Mouse (Mus musculus): ENCODE measurements at regions not wholly inside any gene's neighbourhood (a gene's known extent, or its start where the extent isn't known, plus 50 kb on each side); places are given as distances from the start of the nearest gene placed in this dataset.

GRCm38 (mm10) chr9:61843513-61843912, 70.8 kb downstream of the Rplp1 start:
- Histone ChIP-seq H3K27ac (replicated peaks; ENCODE audit: low read depth, low read length) (no peak overlapping the region), H3K4me3 (replicated peaks; ENCODE audit: low read length) (no peak overlapping the region), H3K4me2 (replicated peaks; ENCODE audit: low read depth, low read length, severe bottlenecking) (no peak overlapping the region), H3K4me1 (ENCODE audit: control insufficient read depth, insufficient read depth, low read length) (0 out of 2 replicates have a peak, but pooled peaks cover 9% of the 10 kb centered on the region), H3K9ac (ENCODE audit: low read depth, low read length, severe bottlenecking) (no peak overlapping the region), H3K36me3 (ENCODE audit: control insufficient read depth, insufficient read depth, low read length) (no peaks in the 10 kb centered on the region), H3K27me3 (ENCODE audit: control insufficient read depth, insufficient read depth, low read length) (no peaks in the 10 kb centered on the region), H3K9me3 (ENCODE audit: control insufficient read depth, low read length) (no peaks in the 10 kb centered on the region)
- DNase-seq (ENCODE audit: low spot score), result no peak
- ATAC-seq (ENCODE audit: low FRiP score, low read depth), result no peak
- no peak for TF ChIP-seq POLR2A (IDR thresholded peaks at IDR 0.05; ENCODE audit: borderline replicate concordance, extremely low read depth, insufficient read depth, insufficient read length)
- 88% methylated on average over 8 of the region's 8 CpGs for WGBS

- Histone ChIP-seq H3K27me3 (ENCODE audit: control insufficient read depth, insufficient read depth, low read length) (no peaks in the 10 kb centered on the region), H3K9me3 (ENCODE audit: control insufficient read depth, low read length) (no peaks in the 10 kb centered on the region), H3K27ac (replicated peaks; ENCODE audit: low read depth, low read length) (no peak overlapping the region), H3K4me1 (ENCODE audit: control insufficient read depth, insufficient read depth, low read length) (0 out of 2 replicates have a peak, but pooled peaks cover 9% of the 10 kb centered on the region), H3K36me3 (ENCODE audit: control insufficient read depth, insufficient read depth, low read length) (no peaks in the 10 kb centered on the region), H3K9ac (ENCODE audit: low read depth, low read length, severe bottlenecking) (no peak overlapping the region), H3K4me2 (replicated peaks; ENCODE audit: low read depth, low read length, severe bottlenecking) (no peak overlapping the region), H3K4me3 (replicated peaks; ENCODE audit: low read length) (no peak overlapping the region)
- ATAC-seq (ENCODE audit: low FRiP score, low read depth), result no peak
- no peak for TF ChIP-seq POLR2A (IDR thresholded peaks at IDR 0.05; ENCODE audit: borderline replicate concordance, extremely low read depth, insufficient read depth, insufficient read length)
- DNase-seq (ENCODE audit: low spot score), result no peak
These were observed 72.0 kb downstream of the Rplp1 start for GRCm38 (mm10) chr9:61842384-61842783.

- no peak overlapping the region for H3K9ac ChIP-seq (ENCODE audit: low read depth, low read length, severe bottlenecking)
- H3K4me2 ChIP-seq (replicated peaks; ENCODE audit: low read depth, low read length, severe bottlenecking), result no peak overlapping the region
- H3K9me3 ChIP-seq (ENCODE audit: control insufficient read depth, low read length), result no peaks in the 10 kb centered on the region
- H3K4me1 ChIP-seq (ENCODE audit: control insufficient read depth, insufficient read depth, low read length), result 0 out of 2 replicates have a peak, but pooled peaks cover 9% of the 10 kb centered on the region
- no peak overlapping the region for H3K27ac ChIP-seq (replicated peaks; ENCODE audit: low read depth, low read length)
- no peak overlapping the region for H3K4me3 ChIP-seq (replicated peaks; ENCODE audit: low read length)
- no peak for TF ChIP-seq POLR2A (IDR thresholded peaks at IDR 0.05; ENCODE audit: borderline replicate concordance, extremely low read depth, insufficient read depth, insufficient read length)
- no peak for DNase-seq (ENCODE audit: low spot score)
- no peaks in the 10 kb centered on the region for H3K27me3 ChIP-seq (ENCODE audit: control insufficient read depth, insufficient read depth, low read length)
- no peaks in the 10 kb centered on the region for H3K36me3 ChIP-seq (ENCODE audit: control insufficient read depth, insufficient read depth, low read length)
- 79% methylated on average over 8 of the region's 8 CpGs for WGBS
- ATAC-seq (ENCODE audit: low FRiP score, low read depth), result no peak
These were observed 73.1 kb downstream of the Rplp1 start for GRCm38 (mm10) chr9:61841222-61841621.

GRCm38 (mm10) chr9:61840353-61840752, 74.0 kb downstream of the Rplp1 start:
- Histone ChIP-seq H3K27me3 (ENCODE audit: control insufficient read depth, insufficient read depth, low read length) (no peaks in the 10 kb centered on the region), H3K36me3 (ENCODE audit: control insufficient read depth, insufficient read depth, low read length) (no peaks in the 10 kb centered on the region), H3K27ac (replicated peaks; ENCODE audit: low read depth, low read length) (no peak overlapping the region), H3K9ac (ENCODE audit: low read depth, low read length, severe bottlenecking) (no peak overlapping the region), H3K4me3 (replicated peaks; ENCODE audit: low read length) (no peak overlapping the region), H3K4me1 (ENCODE audit: control insufficient read depth, insufficient read depth, low read length) (0 out of 2 replicates have a peak, but pooled peaks cover 9% of the 10 kb centered on the region), H3K4me2 (replicated peaks; ENCODE audit: low read depth, low read length, severe bottlenecking) (no peak overlapping the region), H3K9me3 (ENCODE audit: control insufficient read depth, low read length) (no peaks in the 10 kb centered on the region)
- TF ChIP-seq POLR2A (IDR thresholded peaks at IDR 0.05; ENCODE audit: borderline replicate concordance, extremely low read depth, insufficient read depth, insufficient read length), result no peak
- ATAC-seq (ENCODE audit: low FRiP score, low read depth) (no peak), DNase-seq (ENCODE audit: low spot score) (peak; percentile 16)
- WGBS, result 52% methylated on average over 7 of the region's 7 CpGs

- DNase-seq (ENCODE audit: low spot score), result no peak
- Histone ChIP-seq H3K4me3 (replicated peaks; ENCODE audit: low read length) (no peak overlapping the region), H3K4me2 (replicated peaks; ENCODE audit: low read depth, low read length, severe bottlenecking) (no peak overlapping the region), H3K9me3 (ENCODE audit: control insufficient read depth, low read length) (no peaks in the 10 kb centered on the region), H3K27ac (replicated peaks; ENCODE audit: low read depth, low read length) (no peak overlapping the region), H3K4me1 (ENCODE audit: control insufficient read depth, insufficient read depth, low read length) (no peaks in the 10 kb centered on the region), H3K36me3 (ENCODE audit: control insufficient read depth, insufficient read depth, low read length) (no peaks in the 10 kb centered on the region), H3K9ac (ENCODE audit: low read depth, low read length, severe bottlenecking) (no peak overlapping the region), H3K27me3 (ENCODE audit: control insufficient read depth, insufficient read depth, low read length) (no peaks in the 10 kb centered on the region; the same call in 1 of the 2 replicates)
- 72% methylated on average over 9 of the region's 9 CpGs for WGBS
- no peak for TF ChIP-seq POLR2A (IDR thresholded peaks at IDR 0.05; ENCODE audit: borderline replicate concordance, extremely low read depth, insufficient read depth, insufficient read length)
- no peak for ATAC-seq (ENCODE audit: low FRiP score, low read depth)
These were observed 81.1 kb downstream of the Rplp1 start for GRCm38 (mm10) chr9:61833226-61833625.

GRCm38 (mm10) chr9:61830236-61830635, 84.1 kb downstream of the Rplp1 start:
- Histone ChIP-seq H3K4me3 (replicated peaks; ENCODE audit: low read length) (no peak overlapping the region), H3K27ac (replicated peaks; ENCODE audit: low read depth, low read length) (no peak overlapping the region), H3K27me3 (ENCODE audit: control insufficient read depth, insufficient read depth, low read length) (no peaks in the 10 kb centered on the region; the same call in 1 of the 2 replicates), H3K36me3 (ENCODE audit: control insufficient read depth, insufficient read depth, low read length) (no peaks in the 10 kb centered on the region), H3K4me2 (replicated peaks; ENCODE audit: low read depth, low read length, severe bottlenecking) (no peak overlapping the region), H3K9ac (ENCODE audit: low read depth, low read length, severe bottlenecking) (no peak overlapping the region), H3K9me3 (ENCODE audit: control insufficient read depth, low read length) (no peaks in the 10 kb centered on the region), H3K4me1 (ENCODE audit: control insufficient read depth, insufficient read depth, low read length) (peaks cover 4% of the 10 kb centered on the region; the same call in 1 of the 2 replicates)
- no peak for TF ChIP-seq POLR2A (IDR thresholded peaks at IDR 0.05; ENCODE audit: borderline replicate concordance, extremely low read depth, insufficient read depth, insufficient read length)
- ATAC-seq (ENCODE audit: low FRiP score, low read depth) (no peak), DNase-seq (ENCODE audit: low spot score) (peak; percentile 14)
- WGBS, result 50% methylated on average over 7 of the region's 7 CpGs

Measured in limb, embryonic 14.5 days (tissue).